Mouse (Mus musculus) bone marrow, adult 2 months (tissue): Measurements from ENCODE around the gene Msrb2.

ENCODE experiments used
- CTCF ChIP-seq: fragments of 200-500 bp; IDR thresholded peaks from 2 replicates; pipeline ENCODE4 v1.5.1; 2011; ENCODE audit warnings: low read length, control low read depth; ENCODE audit not compliant: control insufficient read depth, insufficient read depth
- POLR2A ChIP-seq: fragments of 200-500 bp; IDR thresholded peaks from 2 replicates; pipeline ENCODE4 v1.6.1; 2011; ENCODE audit warnings: low read depth, mild to moderate bottlenecking, control low read depth, low read length, borderline replicate concordance; ENCODE audit not compliant: control insufficient read depth

GRCm38 (mm10) chr2:19430746-19431145 is 59.5 kb downstream of the Msrb2 start:
- TF ChIP-seq CTCF (no peak), POLR2A (no peak)
